Mouse (Mus musculus) layer of hippocampus, adult 2 months (tissue): Measurements from ENCODE around the gene Rtf1. TPM values are rescaled to one million over a fixed set of nuclear protein-coding genes. Genes with fewer than 3 reads are reported as not detected.

ENCODE experiments used
- DNase-seq, 2 experiments: peaks; one replicate each; pipeline ENCODE4 v3.0.0; 2022; ENCODE audit warnings: low spot score in 2 of 2
- H3K27ac ChIP-seq: fragments of 200-600 bp; 2 replicates; pipeline ENCODE4 v1.8.1; 2022
- H3K4me3 ChIP-seq: fragments of 200-600 bp; 2 replicates; pipeline ENCODE4 v1.8.1; 2022; ENCODE audit warnings: mild to moderate bottlenecking
- CTCF ChIP-seq: fragments of 200-600 bp; conservative IDR thresholded peaks from 2 replicates; pipeline ENCODE4 v1.8.1; 2022; ENCODE audit warnings: antibody characterized with exemption, mild to moderate bottlenecking, moderate library complexity
- total RNA-seq, 2 experiments: library from RNA; stranded (reverse); gene quantifications; 2 replicates each; pipeline ENCODE4 v1.2.3; 2021

Rtf1 gene
- total RNA-seq, 2 experiments from 2014 or later: 60.3 to 62.9 TPM

- Histone ChIP-seq H3K4me3 (peak overlapping the region; percentile 76), H3K27ac (peak overlapping the region; percentile 98)
- DNase-seq: peak in 1 of 2 experiments; percentile 35
- TF ChIP-seq CTCF: no peak
Measured at GRCm38 (mm10) chr2:119742461-119743175, 67.8 kb downstream of the Rtf1 start.

DNA sequence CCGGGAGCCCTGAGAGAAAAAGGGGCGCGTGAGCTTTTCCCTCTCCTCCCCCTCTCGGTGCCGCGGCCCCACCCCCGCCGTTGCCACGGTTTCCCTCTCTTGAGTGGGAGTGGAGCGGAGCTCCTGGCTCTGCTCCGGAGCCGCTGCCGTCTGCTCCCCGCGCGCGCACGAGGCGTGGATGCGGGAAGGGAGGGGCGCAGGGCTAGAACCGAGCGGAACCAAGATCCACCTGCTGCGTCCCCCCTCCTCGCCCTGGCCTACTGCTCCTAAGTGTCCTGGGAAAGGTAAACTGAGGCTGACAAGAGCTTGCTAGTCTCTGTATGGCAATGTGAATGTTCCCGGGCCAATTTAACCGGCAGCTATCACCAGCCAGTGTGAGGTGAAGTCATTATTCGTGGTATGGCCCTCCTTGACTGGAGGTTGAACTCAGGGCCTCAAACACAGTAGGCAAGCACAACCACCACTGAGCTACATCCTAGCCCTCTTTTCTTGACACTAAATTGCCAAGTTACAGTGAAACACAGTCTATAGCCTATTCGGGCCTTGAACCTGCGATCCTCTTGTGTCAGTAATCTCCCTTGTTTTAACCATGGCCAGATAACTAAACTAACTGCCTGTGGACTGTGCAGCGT, 68.4 kb downstream of the Rtf1 start:
- no peak for TF ChIP-seq CTCF
- H3K4me3 ChIP-seq: peak overlapping the region; percentile 76
- DNase-seq: peak; percentile 80 to 82
- H3K27ac ChIP-seq: peak overlapping the region; percentile 98

- peak overlapping the region; percentile 76 for H3K4me3 ChIP-seq
- H3K27ac ChIP-seq: peak overlapping the region; percentile 98
- no peak for DNase-seq
- no peak for TF ChIP-seq CTCF
Measured at GRCm38 (mm10) chr2:119743808-119744162, 68.9 kb downstream of the Rtf1 start.

DNA sequence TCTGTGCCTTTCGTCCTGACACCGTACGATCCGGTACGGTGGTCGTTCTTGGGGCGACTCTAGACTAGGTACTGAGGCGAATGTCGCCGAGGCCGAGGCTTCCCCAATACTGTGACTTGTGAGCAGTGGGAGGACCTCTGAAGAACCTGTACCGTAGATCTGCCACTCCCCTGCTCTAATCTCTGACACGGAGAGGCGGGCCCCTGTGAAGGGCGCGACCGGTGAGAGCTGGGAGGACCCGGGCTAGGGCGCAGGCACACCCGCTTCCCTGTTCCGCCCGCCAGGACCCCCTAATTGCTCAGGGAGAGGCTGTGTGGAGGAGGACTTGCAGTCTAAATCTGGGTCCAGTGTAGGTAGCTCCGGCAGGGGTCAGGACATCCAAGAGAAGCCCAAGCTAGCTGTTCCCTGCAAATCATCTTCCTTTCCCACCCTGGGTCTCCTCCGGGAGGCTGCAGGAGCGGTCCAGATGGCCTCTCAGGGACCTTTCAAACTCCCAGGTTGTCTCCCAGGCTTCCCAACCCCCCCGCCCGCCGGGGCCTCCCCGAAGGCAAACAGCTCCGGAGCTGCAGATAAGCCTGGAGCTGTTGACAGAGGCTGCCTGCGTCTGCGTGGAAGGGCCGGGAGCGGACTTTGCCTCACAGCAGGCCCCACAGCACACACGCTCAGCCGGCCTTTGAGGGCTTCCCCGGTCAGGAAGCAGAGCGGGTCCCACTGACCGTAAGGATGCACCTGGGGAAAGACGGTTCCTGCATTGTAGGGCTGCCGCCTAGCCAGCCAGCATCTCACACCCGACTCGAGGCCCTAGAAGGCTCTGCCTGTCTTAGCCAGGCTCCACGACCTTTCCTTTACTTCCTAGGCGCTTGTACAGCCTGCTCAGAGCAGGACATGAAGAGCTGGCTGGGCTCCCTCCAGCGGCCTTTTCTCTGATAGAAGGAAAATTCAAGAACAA, 69.6 kb downstream of the Rtf1 start:
- TF ChIP-seq CTCF: no peak
- Histone ChIP-seq H3K4me3 (peak overlapping the region; percentile 76), H3K27ac (peak overlapping the region; percentile 98)
- DNase-seq: peak in 1 of 2 experiments; percentile 34

GRCm38 (mm10) chr2:119745281-119745680, 70.4 kb downstream of the Rtf1 start:
- peak overlapping the region; percentile 98 for H3K27ac ChIP-seq
- peak overlapping the region; percentile 76 for H3K4me3 ChIP-seq
- peak in 1 of 2 experiments; percentile 55 for DNase-seq
- TF ChIP-seq CTCF: peak; percentile 75

DNA sequence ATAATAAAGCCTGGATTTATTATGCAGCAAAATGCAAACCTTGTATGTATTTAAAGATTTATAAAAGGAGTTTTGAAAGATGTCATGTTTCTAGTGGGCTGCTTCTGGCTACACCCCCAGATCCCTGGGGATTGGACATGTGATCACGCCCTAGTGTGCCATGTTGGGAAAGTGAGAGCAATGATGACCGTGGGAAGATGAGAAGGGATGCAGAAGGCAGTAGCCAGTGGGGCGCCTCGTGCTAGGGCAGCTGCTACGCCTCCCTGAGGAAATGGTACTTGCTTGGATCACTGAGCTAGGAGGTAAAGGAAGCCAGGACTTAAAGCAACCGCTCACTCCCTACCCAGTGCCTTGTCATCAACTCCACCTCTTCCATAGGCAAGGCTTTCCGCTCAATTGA, 72.7 kb downstream of the Rtf1 start:
- no peak for TF ChIP-seq CTCF
- peak overlapping the region; percentile 48; the same call in 1 of the 2 replicates for H3K27ac ChIP-seq
- no peak overlapping the region for H3K4me3 ChIP-seq
- peak; percentile 37 to 54 for DNase-seq

DNA sequence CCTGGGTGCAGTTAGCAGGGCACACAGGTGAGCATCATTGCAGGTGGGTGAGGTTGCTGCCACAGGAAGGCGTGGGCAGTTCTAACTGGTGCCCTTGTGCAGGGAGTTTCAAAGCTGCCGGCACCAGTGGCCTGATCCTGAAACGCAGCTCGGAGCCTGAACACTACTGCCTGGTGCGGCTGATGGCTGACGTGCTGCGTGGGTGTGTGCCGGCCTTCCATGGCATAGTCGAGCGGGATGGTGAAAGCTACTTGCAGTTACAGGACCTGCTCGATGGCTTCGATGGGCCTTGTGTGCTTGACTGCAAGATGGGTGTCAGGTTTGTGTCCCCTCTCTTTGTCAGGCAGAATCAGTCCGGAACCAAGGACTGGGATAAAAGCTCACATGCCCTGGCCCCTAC, 74.4 kb downstream of the Rtf1 start:
- H3K4me3 ChIP-seq: no peak overlapping the region; the same call in 1 of the 2 replicates
- H3K27ac ChIP-seq: 0 out of 2 replicates have a peak overlapping the region, but pooled peaks have one; percentile 37
- no peak for TF ChIP-seq CTCF
- peak in 1 of 2 experiments; percentile 32 for DNase-seq

DNA sequence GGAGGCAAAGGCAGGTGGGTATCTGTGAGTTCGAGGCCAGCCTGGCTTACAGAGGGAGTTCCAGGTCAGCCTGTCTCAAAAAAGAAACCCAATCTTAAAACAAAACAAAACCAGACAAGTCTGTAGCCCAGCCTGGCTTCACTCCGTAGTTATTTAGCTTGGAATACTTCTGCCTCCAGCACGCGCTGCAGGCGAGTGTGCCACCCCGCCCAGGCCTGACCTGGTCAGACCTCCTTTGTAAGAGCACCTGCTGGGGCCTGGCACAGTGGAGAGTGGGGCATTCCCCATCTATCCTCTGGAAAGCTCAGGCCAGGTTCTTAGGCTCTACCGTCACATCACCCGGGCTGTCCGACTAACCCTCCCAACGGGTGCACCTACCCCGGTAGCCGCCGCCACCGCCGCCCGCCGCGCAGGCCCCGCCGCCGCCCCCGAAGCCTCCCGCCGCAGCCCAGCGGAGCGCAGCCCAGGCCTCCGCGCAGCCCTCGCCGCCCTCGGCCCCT, 82.8 kb downstream of the Rtf1 start:
- Histone ChIP-seq H3K4me3 (peak overlapping the region; percentile 74), H3K27ac (peak overlapping the region; percentile 83)
- no peak for DNase-seq
- TF ChIP-seq CTCF: no peak

DNA sequence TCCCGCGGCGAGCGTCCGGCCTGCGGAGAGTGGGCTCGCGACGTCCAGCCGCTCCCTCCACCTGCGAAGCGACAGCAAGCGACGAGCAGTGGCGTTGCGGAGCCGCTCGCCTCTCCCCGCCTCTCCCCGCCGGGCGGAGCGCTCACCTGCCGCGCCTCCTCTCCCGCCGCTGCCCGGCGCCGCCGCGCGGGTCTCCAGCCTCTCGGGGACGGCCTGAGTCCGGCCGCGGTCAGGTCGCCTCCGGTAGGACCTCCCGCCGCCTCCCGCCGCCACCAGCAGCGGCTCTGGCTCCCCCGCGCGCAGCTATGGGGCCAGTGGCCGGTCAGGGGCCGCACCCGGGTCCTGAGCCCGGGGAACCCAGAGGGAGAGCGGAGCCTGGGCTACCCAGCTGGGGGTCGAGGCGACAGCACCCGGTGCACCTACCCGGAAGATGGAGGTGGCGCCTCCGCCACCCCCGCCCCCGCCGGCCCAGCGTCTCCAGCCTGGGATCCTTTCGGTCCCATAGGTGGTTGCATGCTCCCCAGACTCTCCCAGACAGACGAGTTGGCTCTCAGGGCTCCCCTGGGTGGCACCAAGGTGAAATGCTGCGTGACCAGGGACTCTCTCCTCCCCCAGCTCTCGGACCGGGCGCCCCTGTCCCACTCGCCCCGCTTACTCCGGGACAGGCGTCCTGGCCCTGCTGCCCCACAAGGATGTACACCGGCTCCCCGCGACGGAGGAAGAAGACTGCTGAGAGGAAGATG, 83.4 kb downstream of the Rtf1 start:
- peak overlapping the region; percentile 83 for H3K27ac ChIP-seq
- no peak for TF ChIP-seq CTCF
- no peak for DNase-seq
- H3K4me3 ChIP-seq: peak overlapping the region; percentile 74

DNA sequence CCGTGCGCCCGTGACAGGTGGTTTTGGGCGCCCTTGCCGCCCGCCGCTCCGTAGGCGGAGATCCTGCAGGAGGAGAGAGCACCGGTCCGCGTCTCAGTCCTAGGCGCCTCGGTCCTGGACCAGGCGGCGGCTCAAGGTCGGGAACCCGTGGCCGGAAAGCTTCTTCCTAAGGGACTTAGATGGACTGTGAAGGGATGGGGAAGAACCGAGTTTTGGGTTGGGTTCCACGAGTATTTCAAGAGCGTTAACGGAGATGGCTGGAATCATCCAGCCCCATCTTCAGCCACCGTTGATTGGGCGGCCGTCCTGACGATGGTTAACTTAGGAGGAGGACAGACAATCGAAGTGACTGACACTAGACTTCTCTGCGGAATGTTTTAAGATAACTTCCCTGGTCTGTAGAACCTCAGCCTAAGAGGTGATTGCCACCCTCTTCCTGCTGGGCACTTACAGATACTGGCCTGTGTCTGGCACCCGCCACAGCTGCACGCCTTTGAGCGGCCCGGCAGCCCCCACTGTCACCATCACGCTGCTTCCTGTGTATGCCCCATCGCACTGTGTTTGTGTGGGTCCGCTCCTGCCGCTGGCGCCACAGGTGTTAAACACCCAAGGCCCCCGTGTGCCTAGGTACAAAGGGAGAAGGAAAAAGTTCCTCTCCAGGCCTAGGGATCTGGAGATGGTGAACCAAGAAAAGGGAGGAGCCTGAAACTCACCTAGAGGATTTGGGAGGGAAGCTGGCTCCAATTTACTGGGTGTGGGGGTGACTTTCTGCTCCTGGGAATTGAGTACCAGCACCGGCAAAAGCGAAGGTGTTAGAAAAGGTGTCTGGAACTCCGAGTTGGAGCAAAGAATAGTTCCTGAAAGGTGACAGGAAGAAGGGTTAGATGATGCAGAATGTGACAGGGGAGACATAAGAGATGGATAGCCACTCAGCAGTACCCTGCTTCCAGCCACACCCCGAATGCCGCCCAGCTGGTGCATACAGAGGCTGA, 84.3 kb downstream of the Rtf1 start:
- no peak for DNase-seq
- peak overlapping the region; percentile 74 for H3K4me3 ChIP-seq
- TF ChIP-seq CTCF: no peak
- peak overlapping the region; percentile 83; the same call in 1 of the 2 replicates for H3K27ac ChIP-seq

GRCm38 (mm10) chr2:119760251-119760650, 85.4 kb downstream of the Rtf1 start, which contains the start of gene Ltk:
Gene Ltk (minus strand): TSS chr2:119760431.
- no peak for DNase-seq
- Histone ChIP-seq H3K4me3 (no peak within 1 kb of the TSS), H3K27ac (no peak within 1 kb of the TSS)
- no peak for TF ChIP-seq CTCF
